Mouse (Mus musculus): ENCODE results near the gene Bcl11a.
A peak's percentile ranks its signal among the peaks of the same experiment; 100 is the strongest.

Bcl11a gene

DNA sequence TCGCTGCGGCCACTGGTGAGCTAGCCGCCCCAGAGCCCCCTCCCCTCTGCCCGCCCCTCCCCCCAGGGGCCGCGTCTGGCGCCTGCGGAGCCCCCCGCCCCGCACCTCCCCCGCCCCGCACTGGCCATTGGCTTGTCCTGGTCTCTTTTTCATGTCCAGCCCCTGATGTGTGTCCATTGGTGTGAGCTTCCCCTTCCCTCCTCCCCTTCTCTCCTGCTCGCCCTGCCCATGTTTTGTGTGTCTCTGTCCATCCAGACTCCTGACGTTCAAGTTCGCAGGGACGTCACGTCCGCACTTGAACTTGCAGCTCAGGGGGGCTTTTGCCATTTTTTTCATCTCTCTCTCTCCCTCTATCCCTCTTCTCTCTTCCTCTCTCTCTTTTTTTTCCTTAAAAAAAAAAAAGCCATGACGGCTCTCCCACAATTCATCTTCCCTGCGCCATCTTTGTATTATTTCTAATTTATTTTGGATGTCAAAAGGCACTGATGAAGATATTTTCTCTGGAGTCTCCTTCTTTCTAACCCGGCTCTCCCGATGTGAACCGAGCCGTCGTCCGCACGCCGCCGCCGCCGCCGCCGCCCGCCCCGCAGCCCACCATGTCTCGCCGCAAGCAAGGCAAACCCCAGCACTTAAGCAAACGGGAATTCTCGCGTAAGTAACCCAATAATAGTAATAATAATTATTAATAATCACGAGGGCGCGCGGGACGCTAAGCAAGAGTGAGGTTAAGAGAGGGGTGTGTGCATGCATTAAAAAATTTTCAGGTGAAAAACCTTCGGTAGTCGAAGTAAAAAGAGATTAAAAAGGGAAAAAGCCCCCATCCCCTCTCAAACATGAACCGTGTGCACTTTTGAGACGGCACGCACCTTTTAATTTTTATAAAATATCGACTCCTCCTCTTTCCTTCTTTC lies at the start of gene Bcl11a:
Bcl11a (plus strand) TSS at position 262 of the 911 bp plus-strand sequence.
- no peak for DNase-seq

DNA sequence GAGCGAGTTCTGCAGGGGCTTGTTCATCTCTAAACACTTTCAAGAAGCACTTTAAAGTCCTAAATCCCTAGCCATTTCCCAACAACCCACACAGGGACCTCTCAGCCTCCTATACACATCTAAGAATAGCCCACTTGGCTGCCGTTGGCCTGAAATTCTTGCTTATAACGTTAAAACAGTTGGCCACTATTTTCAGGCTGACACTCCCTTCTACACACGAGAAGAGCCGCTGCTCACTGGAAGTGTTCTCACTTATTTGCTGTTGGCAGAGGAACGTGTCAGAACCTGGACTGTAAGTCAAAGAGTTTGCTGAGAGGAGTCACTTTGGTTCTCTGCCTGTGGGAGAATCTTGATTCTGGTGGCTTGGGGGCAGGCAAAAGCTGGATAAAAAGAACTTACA lies 33.8 kb upstream of the Bcl11a start:
- DNase-seq: no peak

DNA sequence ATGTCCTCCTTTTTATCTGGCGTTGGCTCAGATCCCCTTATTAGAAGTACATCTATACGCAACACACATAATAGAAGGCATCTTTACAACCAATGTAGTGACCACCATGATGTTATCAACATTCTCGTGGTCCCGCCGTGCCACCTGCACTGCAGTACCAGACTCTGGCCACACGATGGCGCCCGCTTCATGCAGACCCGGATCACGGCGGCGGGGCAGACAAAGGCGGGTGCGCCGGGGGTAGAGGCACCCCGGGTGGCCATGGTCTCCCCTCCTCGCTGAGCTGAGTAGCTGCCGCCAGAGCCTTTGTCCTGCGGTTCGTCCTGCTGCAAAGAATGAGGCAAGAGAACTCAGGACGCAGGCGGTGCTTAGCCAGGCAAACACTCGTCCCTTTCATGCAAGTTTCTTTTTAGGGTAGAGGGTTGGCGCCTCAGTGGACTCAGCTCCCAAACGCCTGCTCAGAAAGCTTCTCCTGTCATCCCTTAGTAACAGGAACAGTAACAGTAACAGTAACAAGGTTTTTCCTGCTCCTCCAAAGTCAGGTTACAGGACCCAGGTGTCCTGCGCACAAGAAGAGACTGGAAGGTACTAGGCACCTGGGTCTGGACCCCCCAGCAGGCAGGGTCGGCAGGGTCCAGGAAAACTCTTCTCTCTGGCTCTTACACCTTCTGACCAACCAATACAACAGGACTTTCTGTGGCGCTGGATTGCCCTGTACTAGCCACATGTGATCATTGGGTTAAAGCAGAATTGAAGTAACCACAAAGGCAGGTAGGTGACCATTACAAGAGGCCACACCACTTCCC lies 28.4 kb upstream of the Bcl11a start:
- DNase-seq: peak; percentile 75 to 77

DNA sequence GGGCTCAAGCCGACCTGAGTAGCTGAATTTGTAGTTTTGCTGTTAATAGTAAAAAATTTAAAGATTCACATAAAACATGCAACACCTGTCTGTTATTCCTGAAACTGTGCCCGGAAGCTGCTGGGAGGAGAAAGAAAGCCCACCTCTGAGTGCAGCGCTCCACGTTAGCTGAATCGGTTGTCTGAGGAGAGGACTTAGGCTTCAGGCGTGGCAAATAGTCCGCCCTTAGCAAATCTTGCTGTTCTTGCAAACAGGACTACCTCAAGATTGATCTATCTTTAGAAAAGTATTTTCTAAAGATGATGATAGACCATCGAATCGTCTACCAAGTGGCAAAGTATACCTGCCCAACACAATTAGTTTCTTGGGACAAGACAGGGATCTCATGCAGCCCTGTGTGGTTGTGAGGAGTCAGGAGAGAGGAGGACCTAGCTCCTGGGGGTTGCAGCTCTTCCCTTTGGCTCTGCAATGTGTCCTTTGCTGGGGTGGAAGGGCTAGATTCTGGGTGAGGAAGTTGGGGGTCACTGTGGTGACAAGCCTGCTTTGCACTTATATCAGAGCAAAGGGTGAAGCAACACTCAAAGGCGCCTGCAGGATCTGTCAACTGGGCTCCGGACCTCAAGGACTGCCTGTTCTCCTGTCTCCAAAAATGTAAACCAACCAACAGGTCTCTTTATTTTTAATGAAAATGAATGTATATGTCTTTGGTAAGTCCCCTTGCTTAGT lies 27.7 kb upstream of the Bcl11a start:
- DNase-seq: no peak

DNA sequence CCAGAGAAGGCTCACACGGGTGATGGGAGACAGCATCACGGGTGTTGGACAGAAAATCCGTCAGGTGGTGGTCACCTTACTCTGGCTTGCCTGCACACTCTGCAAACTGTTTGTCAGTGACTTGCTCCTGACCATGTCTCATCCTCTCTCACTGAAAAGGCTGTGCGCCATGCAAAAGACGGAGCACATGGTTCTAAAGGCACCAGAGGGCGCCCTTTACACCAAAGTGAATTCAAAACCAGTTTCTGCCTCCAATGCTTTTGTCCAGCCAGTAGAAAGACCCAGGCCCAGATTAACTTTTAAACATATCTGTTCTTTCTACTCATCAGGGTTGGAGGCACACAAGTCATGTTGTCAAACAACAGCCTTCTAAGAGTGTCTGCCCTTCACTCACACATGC lies 25.0 kb upstream of the Bcl11a start:
- peak in 1 of 2 experiments; percentile 6 for DNase-seq

DNA sequence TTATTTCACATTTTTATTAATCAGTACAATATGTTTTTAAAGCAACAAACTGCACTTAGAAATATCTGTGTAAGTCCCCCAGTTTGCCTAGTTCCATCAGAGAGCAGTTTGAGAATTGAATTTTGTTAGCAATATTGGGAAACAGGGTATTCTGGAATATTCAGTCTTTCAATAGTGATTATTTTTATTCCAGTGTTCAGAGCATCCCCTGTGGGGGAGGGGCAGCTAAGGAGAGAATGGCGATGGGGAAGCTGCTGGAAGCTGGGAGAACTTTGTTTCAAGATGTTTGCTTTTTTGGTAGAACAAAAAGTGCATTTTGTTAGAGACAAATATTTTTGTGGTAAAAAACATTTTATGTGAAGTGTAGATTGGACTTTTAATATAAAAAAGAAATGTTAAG lies 18.7 kb upstream of the Bcl11a start:
- no peak for DNase-seq

DNA sequence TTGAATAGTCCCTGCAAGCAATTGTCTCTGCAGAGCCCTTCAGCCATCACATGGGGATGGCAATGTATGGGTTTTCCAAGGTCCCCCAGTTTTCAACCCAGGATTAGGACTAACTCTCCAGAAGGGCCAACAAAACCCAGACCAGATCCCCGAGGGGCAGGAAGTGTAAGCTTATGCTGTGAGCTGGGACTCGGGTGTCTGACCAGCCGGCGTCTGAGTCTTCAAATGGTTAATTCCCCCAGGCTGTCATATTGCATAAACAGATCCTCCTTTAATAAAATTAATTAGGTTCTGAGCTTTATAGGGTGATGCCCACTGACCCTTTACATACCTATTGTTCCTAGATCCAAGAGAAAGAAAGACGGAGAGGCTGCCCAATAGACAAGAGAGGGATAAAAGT lies 17.4 kb upstream of the Bcl11a start:
- no peak for DNase-seq

DNA sequence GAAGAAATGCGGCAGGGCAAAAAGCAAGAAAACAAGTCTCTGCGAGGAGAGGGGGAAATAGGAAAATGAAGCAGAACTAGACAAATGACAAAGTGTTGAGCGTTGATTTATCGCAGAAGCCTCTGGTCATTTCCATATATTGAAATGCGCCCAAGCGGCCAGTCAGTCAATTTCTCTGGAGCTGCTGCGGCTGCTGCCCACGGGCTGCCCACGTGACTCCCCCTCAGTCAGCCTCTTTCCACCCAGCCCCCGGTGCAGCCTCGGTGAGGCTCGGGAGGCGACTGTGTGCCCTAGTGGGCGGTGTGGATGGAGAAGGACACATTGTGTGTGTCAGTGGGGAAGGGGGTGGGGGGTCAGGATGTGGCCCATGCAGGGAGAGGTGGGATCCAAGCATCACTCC lies 16.0 kb upstream of the Bcl11a start:
- no peak for DNase-seq

DNA sequence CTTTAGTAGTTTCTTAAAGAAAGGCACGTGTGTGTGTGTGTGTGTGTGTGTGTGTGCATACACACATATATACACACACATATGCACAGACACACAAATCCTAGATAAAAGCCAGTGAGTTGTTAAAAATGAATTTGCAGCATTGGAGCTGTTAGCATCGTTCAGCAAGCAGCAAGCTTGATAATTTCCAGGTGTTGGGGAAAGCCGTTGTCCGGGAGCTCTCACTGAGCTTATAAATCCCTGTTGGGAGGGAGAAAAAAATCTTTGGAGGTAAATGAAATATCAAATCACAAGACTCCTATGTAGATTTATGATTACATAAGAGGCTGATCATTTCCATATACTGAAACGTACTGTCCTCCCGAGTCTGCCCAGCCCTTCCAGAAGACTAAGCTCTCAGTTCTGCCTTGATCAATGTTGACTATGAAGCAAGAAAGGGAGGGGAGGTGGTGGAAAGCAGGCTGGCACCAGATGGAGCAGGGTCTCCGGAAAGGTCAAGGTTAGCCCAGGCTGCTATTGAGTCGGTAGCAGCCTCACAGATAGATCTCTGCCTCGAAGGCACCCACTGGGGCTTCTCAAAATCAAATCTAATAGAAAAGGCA lies 15.3 kb upstream of the Bcl11a start:
- no peak for DNase-seq

DNA sequence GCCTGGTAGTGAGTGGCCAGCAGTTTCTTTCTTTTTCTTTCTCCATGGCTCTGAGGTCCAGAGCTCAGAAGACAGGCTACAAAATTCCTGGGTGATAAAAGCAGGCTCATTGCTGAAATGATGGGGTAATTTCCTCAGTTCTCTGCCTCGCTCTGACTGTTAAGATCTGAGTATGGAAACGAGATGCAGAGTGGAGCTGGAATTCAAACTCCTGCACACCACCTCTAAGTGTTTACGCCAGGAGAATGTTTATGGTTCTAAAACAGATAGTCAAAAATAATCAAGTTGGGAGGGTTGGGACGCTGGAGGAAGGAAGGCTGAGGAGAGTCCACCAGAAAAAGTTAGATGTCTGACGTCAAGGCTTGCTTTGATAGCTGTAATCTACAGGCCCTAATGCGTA lies 13.6 kb upstream of the Bcl11a start:
- no peak for DNase-seq

DNA sequence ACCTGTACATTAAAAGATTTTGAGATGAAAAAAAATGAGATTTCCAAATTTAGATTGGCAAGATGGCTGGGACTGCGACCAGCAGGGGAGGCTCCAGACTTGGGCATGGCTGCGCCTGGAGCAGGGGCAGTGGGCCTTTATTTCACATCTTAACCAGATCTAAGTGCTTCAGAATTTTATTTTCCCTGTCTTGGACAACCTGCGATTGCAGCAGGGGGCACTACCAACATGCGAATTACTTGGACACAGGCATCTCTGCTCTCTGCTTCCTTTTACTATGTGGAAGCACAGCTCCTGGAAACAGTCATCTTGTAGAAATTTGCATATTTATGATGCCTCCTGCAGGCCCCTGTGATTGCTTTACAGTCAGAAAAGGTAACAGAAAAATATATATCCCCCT lies 12.5 kb upstream of the Bcl11a start:
- no peak for DNase-seq

DNA sequence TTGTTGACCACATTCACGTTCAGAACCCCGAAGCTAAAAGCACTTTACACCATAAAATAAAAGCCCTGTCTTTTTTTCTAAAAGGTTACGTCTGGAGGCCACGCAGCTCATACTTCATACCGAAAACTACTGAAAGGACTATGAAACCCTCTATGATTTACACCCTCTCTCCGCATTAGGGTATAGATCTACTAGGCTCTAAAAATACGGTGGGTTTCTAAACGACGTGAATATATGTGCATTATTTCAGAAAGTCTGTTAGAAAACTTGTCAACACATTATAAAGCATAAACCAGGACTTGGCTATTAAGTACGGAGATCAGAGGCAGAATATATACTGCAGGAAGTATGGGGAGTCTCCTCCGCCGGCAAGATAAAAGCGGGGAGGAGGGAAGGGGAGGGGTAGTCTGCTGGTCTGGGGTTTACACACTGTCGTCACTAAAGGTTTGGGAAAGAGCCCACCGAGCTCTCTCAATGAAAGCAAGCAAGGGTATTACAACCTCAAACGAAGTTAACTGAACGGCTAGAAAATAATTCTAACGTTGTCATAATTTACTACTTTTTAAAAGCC lies 3.8 kb upstream of the Bcl11a start:
- DNase-seq: no peak

DNA sequence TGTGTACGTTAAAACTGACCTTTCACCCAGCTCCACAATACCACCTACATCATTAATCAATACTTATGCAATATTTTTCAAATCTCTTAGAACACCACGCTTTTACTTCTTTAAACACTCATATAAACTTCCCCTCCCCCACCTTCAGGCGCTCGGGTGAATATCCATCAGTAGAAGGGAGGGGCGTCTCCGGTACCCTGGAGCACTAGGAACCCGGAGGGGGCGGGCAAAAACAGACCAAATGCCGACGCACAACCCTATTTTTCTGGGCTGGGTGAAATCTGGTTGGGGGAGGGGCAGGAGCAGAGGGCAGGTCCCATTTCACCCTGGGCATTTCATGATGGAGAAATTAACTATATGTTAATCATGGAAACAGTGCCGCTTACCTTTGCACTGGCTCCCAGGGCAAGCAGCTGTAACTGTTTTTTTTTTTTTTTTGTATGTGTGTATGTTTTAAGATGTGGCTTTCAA lies 3.2 kb upstream of the Bcl11a start, which contains the start of gene A830031A19Rik:
A830031A19Rik (minus strand) TSS at position 421 of the 471 bp plus-strand sequence.
- no peak for DNase-seq

DNA sequence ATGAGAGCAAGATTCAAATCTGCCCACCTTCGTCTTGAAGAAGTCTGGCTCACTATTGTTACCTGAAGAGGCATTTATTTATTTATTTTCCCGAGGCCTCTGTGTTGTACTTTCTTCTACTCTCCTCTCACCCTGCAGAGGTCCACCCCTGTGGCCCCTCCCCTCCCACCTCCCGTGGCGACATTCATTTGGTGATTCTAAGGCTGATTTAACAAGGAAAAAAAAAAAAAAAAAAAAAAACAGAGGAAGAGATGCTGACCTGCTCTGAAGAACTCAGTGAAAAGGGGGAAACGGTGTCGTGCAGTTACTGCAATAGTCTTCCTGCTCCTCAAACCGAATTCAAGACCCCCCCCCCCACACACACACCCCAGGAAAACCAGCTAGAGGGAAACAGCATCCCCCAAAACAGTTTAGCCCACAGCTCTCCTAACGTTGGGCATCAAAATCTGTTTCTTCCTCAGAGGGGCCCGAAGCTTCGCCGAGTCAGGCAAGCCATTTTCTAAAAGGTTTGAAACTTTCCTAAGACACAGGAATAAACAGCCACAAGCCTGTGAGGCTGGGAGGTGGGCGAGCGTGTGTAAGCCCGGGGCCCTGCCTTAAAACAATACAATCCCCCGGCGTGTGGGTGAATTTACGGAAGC lies 2.2 kb upstream of the Bcl11a start:
- DNase-seq: no peak

DNA sequence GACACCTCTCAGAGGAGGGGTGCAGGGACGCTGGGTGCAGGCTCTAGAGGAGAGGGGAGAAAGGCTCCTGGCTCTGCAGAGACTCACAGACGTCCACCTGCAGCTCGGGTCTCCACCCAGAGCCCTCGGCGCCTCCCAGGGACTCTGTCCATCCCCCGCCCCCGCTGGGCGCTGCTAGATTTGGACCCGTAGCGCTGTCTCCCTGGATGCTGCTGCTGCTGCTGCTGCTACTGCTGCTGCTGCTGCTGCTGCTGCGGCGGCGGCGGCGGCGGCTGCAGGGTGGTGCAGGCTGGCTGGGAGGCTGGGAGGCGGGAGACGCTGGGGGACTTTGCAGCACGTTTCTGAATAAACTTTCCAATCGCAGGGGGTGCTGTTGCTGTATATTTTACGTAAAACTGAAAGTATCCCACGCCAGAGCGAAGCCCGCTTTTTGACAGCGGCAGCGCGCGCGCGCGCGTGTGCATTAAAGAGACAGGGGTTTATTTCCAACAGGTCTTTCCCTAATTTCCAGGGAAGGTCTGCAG lies 1.7 kb upstream of the Bcl11a start:
- DNase-seq: peak; percentile 39 to 59

DNA sequence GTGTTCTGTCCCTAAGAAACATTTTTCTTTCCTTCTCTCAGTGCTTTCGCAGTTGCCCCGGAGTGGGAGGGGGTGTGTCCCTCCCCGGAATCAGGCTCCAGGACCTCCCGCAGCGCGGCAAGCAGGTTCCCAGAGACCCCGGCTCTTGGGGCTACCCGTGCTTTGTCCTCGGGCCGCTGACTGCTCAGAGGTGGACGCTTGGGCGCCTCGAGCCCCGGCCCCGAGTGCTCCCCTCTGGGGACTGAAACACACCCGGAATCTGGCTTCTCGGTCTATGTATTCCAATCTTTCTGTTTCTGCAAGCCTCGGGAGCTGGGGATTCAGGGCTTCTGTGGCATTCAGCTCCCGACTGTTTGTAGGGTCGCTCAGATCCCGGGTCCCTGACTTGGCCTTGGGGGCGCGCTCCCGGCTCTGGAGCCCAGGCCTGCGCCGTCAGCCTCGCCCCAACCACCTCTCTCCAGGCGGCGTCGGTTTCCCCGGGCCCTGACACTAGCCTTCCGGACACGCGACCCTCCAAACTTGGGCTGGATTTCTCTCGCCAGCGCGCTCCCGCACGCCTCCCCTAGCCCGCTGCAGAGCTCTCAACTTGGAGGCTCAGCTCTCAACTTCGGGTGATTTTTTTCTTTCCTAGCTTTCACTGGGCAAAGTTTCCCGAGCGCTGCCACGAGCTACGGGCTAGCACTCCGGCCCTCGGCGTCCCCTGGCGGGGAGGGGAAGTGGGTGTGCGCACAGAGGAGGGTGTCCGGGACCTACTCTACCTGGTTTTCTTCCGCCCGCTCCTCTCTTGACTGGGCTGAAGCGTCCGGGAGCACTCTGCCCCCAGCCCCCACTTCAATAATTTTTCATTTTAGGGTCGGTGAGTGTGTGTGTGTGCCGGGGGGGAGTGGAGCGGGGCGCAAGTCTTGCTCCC lies 780 bp upstream of the Bcl11a start:
- peak; percentile 35 to 60 for DNase-seq

DNA sequence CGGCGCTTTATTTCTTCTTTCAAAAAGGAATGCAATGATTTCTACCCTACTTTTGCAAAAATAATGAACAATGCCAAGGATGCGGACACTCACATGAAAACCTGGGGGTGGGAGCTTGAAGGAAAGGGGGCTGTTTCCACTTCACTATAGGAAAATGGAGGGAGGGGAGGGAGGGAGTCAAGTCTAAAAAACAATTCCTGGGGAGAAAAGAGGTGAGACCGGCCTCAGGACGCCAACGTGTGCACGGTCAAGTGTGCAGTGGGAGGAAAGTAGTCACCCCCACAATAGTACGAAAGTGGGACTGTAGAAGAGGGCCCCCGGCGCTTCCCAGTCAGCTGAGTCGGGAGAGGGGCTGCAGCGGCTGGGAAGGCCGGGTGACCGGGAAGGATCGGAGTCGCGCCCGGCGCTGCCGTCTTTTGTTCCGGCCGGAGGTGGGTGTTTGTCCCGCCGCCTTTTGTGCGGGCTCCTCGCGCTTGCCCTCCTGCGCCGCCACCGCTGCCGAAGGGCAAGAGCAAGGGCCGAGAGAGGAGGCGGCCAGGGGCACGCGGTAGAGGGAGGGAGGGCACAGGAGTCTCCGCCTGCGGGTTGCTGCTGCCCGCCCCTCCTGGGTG lies 955 bp downstream of the Bcl11a start:
- peak; percentile 6 to 44 for DNase-seq

DNA sequence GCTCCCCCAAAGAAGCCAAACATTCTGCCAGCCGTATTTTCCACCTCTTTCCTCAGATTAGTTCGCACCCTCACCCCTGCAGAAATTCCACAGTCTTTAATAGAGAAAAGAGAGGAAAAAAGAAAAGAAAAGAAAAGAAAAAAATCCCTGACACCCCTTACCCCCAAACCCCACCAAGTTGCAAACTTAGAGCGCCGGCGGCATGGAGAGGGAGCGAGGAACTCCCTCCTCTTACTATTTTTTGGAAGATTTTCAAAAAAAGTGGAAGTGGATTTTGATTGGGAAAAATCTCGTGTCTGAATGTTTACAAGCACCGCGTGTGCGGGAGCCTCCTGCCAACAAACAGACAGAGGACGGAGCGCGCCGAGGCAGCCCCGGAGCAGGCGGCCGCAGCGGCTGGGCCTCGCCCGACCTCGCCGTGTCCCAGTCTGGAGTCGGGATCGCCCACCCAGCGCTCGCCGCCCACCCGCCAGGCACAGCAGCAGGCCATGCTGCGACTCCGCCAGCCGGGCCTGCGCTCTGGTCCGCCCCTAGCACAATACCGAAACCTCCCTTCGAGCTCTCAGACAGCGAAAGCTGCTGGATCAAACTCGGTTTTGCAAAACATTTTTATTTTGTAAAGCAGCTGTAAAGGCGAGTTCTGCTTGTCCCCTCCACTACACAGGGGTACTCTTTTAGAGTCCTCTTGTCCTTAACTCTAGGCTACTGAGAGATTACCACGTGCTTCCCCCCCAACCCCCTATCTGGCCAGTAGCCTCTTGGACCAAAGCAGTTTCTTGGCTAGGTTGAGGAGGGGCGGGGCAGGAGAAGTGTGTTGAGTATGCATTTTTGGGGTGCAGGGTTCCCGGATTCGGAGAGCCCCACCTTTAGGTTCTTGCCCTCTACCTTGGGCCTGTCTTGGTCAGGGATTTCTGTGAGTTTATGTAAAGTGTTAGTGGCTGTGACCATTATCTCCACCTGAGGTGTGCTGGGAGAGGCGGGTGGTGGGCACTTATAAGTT lies 1.8 kb downstream of the Bcl11a start:
- peak in 1 of 2 experiments; percentile 15 for DNase-seq
